Mouse (Mus musculus): ENCODE results near the gene Rundc3a. TPM values are rescaled to one million over a fixed set of nuclear protein-coding genes. Genes with fewer than 3 reads are reported as not detected.
A peak's percentile ranks its signal among the peaks of the same experiment; 100 is the strongest.

Rundc3a gene
- polyA plus RNA-seq, 1 experiment from 2014 or later, result 7.9 TPM

- Histone ChIP-seq H3K27me3 (ENCODE audit: control insufficient read depth, insufficient read depth, low read length) (no peaks in the 10 kb centered on the region), H3K36me3 (ENCODE audit: control insufficient read depth, insufficient read depth, low read length) (peaks cover 18% of the 10 kb centered on the region), H3K9ac (replicated peaks; ENCODE audit: low read depth, low read length) (peak overlapping the region; percentile 96), H3K4me1 (ENCODE audit: control insufficient read depth, insufficient read depth, low read length) (peaks cover 42% of the 10 kb centered on the region), H3K4me2 (replicated peaks; ENCODE audit: low read depth, low read length) (peak overlapping the region; percentile 92), H3K9me3 (ENCODE audit: control insufficient read depth, low read depth, low read length) (no peaks in the 10 kb centered on the region), H3K4me3 (ENCODE audit: low read depth, low read length) (peak overlapping the region; percentile 96), H3K27ac (ENCODE audit: low read length) (peak overlapping the region; percentile 92)
- WGBS, result 9% methylated on average over 7 of the region's 7 CpGs
- ATAC-seq (ENCODE audit: insufficient number of reproducible peaks, insufficient read depth, low FRiP score, low read depth), result peak; percentile 25
Measured at GRCm38 (mm10) chr11:102445891-102446361, 52.7 kb downstream of the Rundc3a start.

DNA sequence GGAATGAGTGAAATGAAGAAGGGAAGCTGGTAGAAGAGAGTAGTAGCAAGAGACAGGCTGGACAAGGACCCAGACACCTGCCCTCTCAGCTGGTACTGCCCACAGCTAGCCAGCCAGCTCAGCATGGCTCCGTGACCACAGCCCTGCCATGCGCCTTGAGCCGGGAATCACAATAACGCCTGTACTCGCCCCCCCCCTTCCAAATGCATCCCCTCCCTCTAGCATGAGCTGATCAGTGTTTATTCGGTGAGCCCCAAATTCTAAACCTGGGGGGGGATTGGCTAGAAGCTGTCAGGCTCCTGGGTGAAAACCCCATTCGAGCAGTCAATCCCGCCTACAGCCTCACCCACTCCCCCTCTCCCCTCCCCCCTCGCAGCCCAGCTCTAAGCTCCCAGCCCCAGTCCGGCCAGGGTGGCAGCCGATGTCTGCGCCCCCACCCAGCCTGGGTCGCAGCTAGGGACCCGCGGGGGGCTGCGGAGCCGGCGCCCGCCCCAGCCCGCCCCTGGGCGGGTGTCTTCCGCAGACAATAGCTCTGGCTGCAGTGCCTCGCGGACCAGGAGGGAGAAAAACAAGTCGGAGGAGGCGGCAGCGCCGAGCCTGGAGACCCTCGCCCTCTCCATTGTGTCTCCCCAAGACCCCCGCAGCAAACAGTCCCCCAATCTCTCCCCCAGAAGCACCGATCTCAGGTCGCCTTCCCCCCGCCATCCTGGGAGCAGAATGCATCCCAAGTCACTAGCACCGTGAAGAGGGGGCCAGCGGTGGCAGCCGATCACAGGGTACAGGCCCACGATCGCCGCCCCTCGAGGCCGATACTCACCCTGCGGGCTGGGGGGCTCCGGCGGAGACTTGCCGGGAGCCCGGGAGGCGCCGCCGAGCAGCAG is 53.6 kb downstream of the Rundc3a start:
- H3K4me3 ChIP-seq (ENCODE audit: low read depth, low read length), result peak overlapping the region; percentile 96
- peaks cover 42% of the 10 kb centered on the region for H3K4me1 ChIP-seq (ENCODE audit: control insufficient read depth, insufficient read depth, low read length)
- no peaks in the 10 kb centered on the region for H3K27me3 ChIP-seq (ENCODE audit: control insufficient read depth, insufficient read depth, low read length)
- peaks cover 9% of the 10 kb centered on the region for H3K36me3 ChIP-seq (ENCODE audit: control insufficient read depth, insufficient read depth, low read length)
- H3K4me2 ChIP-seq (replicated peaks; ENCODE audit: low read depth, low read length), result peak overlapping the region; percentile 92
- peak; percentile 7; the same call in 1 of the 2 replicates for ATAC-seq (ENCODE audit: insufficient number of reproducible peaks, insufficient read depth, low FRiP score, low read depth)
- H3K9ac ChIP-seq (replicated peaks; ENCODE audit: low read depth, low read length), result peak overlapping the region; percentile 96
- H3K9me3 ChIP-seq (ENCODE audit: control insufficient read depth, low read depth, low read length), result no peaks in the 10 kb centered on the region
- peak overlapping the region; percentile 92 for H3K27ac ChIP-seq (ENCODE audit: low read length)
- WGBS, result under 1% methylated on average over 48 of the region's 49 CpGs

GRCm38 (mm10) chr11:102447497-102447896 is 54.3 kb downstream of the Rundc3a start, which contains the start of gene Fam171a2:
TSS of gene Fam171a2 (minus strand) at chr11:102447682.
- peak within 1 kb of the TSS; percentile 92 for H3K27ac ChIP-seq (ENCODE audit: low read length)
- peak within 1 kb of the TSS; percentile 96 for H3K4me3 ChIP-seq (ENCODE audit: low read depth, low read length)
- under 1% methylated on average over 40 of the region's 40 CpGs for WGBS
- peak; percentile 54 for ATAC-seq (ENCODE audit: insufficient number of reproducible peaks, insufficient read depth, low FRiP score, low read depth)
- peak within 1 kb of the TSS; percentile 96 for H3K9ac ChIP-seq (replicated peaks; ENCODE audit: low read depth, low read length)
- peak within 1 kb of the TSS; percentile 92 for H3K4me2 ChIP-seq (replicated peaks; ENCODE audit: low read depth, low read length)
- peaks cover 4% of the 10 kb centered on the region; the same call in 1 of the 2 replicates for H3K36me3 ChIP-seq (ENCODE audit: control insufficient read depth, insufficient read depth, low read length)
- H3K4me1 ChIP-seq (ENCODE audit: control insufficient read depth, insufficient read depth, low read length), result peaks cover 42% of the 10 kb centered on the region
- H3K27me3 ChIP-seq (ENCODE audit: control insufficient read depth, insufficient read depth, low read length), result no peaks in the 10 kb centered on the region
- no peaks in the 10 kb centered on the region for H3K9me3 ChIP-seq (ENCODE audit: control insufficient read depth, low read depth, low read length)

DNA sequence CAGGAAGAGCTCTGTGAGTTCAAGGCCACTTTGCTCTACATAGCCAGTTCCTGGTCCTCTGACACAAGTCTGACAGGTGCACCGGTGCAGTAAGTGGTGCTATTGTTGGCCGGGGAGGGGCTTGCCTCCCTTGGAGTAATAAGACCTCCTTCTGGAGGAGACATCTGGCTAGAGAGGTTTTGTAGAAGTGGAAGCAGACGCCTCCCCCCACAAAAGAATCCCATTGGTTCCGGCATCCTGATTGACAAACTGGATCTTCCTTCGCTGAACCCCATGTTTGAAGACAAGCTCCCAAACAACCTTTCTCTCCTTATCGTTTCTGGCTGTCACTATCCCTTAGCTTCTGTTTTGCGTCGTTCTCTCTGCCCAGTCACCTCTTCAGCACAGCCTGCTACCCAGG is 55.1 kb downstream of the Rundc3a start:
- no peak for ATAC-seq (ENCODE audit: insufficient number of reproducible peaks, insufficient read depth, low FRiP score, low read depth)
- Histone ChIP-seq H3K27me3 (ENCODE audit: control insufficient read depth, insufficient read depth, low read length) (no peaks in the 10 kb centered on the region), H3K9me3 (ENCODE audit: control insufficient read depth, low read depth, low read length) (no peaks in the 10 kb centered on the region), H3K4me1 (ENCODE audit: control insufficient read depth, insufficient read depth, low read length) (peaks cover 42% of the 10 kb centered on the region), H3K4me3 (ENCODE audit: low read depth, low read length) (no peak overlapping the region), H3K36me3 (ENCODE audit: control insufficient read depth, insufficient read depth, low read length) (no peaks in the 10 kb centered on the region), H3K27ac (ENCODE audit: low read length) (peak overlapping the region; percentile 17; the same call in 1 of the 2 replicates), H3K9ac (replicated peaks; ENCODE audit: low read depth, low read length) (no peak overlapping the region), H3K4me2 (replicated peaks; ENCODE audit: low read depth, low read length) (no peak overlapping the region)
- WGBS, result 20% methylated on average over 8 of the region's 8 CpGs

- Histone ChIP-seq H3K27ac (ENCODE audit: low read length) (peak overlapping the region; percentile 33; the same call in 1 of the 2 replicates), H3K4me2 (replicated peaks; ENCODE audit: low read depth, low read length) (no peak overlapping the region; the same call in 1 of the 2 replicates), H3K9me3 (ENCODE audit: control insufficient read depth, low read depth, low read length) (no peaks in the 10 kb centered on the region), H3K36me3 (ENCODE audit: control insufficient read depth, insufficient read depth, low read length) (no peaks in the 10 kb centered on the region), H3K4me3 (ENCODE audit: low read depth, low read length) (no peak overlapping the region), H3K4me1 (ENCODE audit: control insufficient read depth, insufficient read depth, low read length) (peaks cover 36% of the 10 kb centered on the region), H3K27me3 (ENCODE audit: control insufficient read depth, insufficient read depth, low read length) (no peaks in the 10 kb centered on the region), H3K9ac (replicated peaks; ENCODE audit: low read depth, low read length) (no peak overlapping the region)
- ATAC-seq (ENCODE audit: insufficient number of reproducible peaks, insufficient read depth, low FRiP score, low read depth), result no peak
- 40% methylated on average over 17 of the region's 17 CpGs for WGBS
Measured at GRCm38 (mm10) chr11:102449043-102450008, 56.1 kb downstream of the Rundc3a start.

Small RNAs within 50 kb of the gene (microRNA-seq; reads per million reads assigned to microRNA genes)
- gene Mir6930, result not detected

Other genes starting within 250 kb of the Rundc3a start
- not detected in 2 replicates for gene Nags, start 247.9 kb upstream of the Rundc3a start, polyA plus RNA-seq (2014; fragmentation: Nextera tagmentation; extraction: Ambion mirVana)
- 23.0 and 24.8 TPM in 2 replicates for gene Tmem101, start 237.0 kb upstream of the Rundc3a start, polyA plus RNA-seq (2014; fragmentation: Nextera tagmentation; extraction: Ambion mirVana)
- 88.2 and 88.5 TPM in 2 replicates for gene Lsm12, start 208.1 kb upstream of the Rundc3a start, polyA plus RNA-seq (2014; fragmentation: Nextera tagmentation; extraction: Ambion mirVana)
- 34.4 and 36.6 TPM in 2 replicates for gene G6pc3, start 203.8 kb upstream of the Rundc3a start, polyA plus RNA-seq (2014; fragmentation: Nextera tagmentation; extraction: Ambion mirVana)
- 41.5 and 46.4 TPM in 2 replicates for gene Hdac5, start 163.2 kb upstream of the Rundc3a start, polyA plus RNA-seq (2014; fragmentation: Nextera tagmentation; extraction: Ambion mirVana)
- 11.4 and 11.8 TPM in 2 replicates for gene BC030867, start 144.5 kb upstream of the Rundc3a start, polyA plus RNA-seq (2014; fragmentation: Nextera tagmentation; extraction: Ambion mirVana)
- gene Asb16, start 124.7 kb upstream of the Rundc3a start, polyA plus RNA-seq (2014; fragmentation: Nextera tagmentation; extraction: Ambion mirVana), result not detected in 2 replicates
- 53.0 and 55.0 TPM in 2 replicates for gene Tmub2, start 108.5 kb upstream of the Rundc3a start, polyA plus RNA-seq (2014; fragmentation: Nextera tagmentation; extraction: Ambion mirVana)
- gene Atxn7l3, start 96.8 kb upstream of the Rundc3a start, polyA plus RNA-seq (2014; fragmentation: Nextera tagmentation; extraction: Ambion mirVana), result 18.7 and 19.0 TPM in 2 replicates
- gene Ubtf, start 73.7 kb upstream of the Rundc3a start, polyA plus RNA-seq (2014; fragmentation: Nextera tagmentation; extraction: Ambion mirVana), result 77.3 and 87.2 TPM in 2 replicates
- 4.2 and 4.6 TPM in 2 replicates for gene Slc4a1, start 27.2 kb upstream of the Rundc3a start, polyA plus RNA-seq (2014; fragmentation: Nextera tagmentation; extraction: Ambion mirVana)
- gene Slc25a39, start 14.5 kb downstream of the Rundc3a start, polyA plus RNA-seq (2014; fragmentation: Nextera tagmentation; extraction: Ambion mirVana), result 215 and 216 TPM in 2 replicates
- 112 and 122 TPM in 2 replicates for gene Grn, start 36.9 kb downstream of the Rundc3a start, polyA plus RNA-seq (2014; fragmentation: Nextera tagmentation; extraction: Ambion mirVana)
- 7.1 and 8.0 TPM in 2 replicates for gene Fam171a2, start 54.3 kb downstream of the Rundc3a start, polyA plus RNA-seq (2014; fragmentation: Nextera tagmentation; extraction: Ambion mirVana)
- 6.4 and 7.5 TPM in 2 replicates for gene Itga2b, start 76.7 kb downstream of the Rundc3a start, polyA plus RNA-seq (2014; fragmentation: Nextera tagmentation; extraction: Ambion mirVana)
- gene Gpatch8, start 163.0 kb downstream of the Rundc3a start, polyA plus RNA-seq (2014; fragmentation: Nextera tagmentation; extraction: Ambion mirVana), result 55.4 and 64.7 TPM in 2 replicates
- gene Gm11627, start 186.1 kb downstream of the Rundc3a start, polyA plus RNA-seq (2014; fragmentation: Nextera tagmentation; extraction: Ambion mirVana), result 15.9 and 18.9 TPM in 2 replicates
- gene Fzd2, start 211.0 kb downstream of the Rundc3a start, polyA plus RNA-seq (2014; fragmentation: Nextera tagmentation; extraction: Ambion mirVana), result 30.5 and 30.6 TPM in 2 replicates